Mouse (Mus musculus): ENCODE data around the gene Mllt11.

DNA sequence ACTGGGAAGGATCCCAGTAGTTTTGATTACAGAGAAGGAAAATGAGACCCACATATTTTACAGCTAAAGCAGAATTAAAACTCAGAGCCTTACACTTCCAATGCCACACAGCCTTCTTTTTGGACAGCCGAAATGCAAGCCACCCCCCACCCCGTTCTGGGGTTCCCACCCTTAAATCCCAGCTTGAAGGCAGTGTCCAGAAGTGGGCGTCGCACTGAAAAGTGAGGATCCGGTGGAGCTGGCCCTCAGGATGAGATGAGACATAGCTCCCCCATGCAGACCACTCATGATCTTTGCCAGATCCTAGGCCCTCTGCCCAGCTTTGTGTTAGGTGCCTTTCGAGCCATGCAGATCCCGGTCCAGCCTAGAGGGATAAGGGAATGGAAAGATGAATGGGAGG, 9.5 kb upstream of the Mllt11 start, which contains the start of gene Gm128:
- TF ChIP-seq CTCF (IDR thresholded peaks at IDR 0.05; ENCODE audit: borderline replicate concordance, insufficient read depth, low read length) (no peak), POLR2A (IDR thresholded peaks at IDR 0.05; ENCODE audit: low read depth, low read length) (no peak)
